In the genomic region with DNA sequence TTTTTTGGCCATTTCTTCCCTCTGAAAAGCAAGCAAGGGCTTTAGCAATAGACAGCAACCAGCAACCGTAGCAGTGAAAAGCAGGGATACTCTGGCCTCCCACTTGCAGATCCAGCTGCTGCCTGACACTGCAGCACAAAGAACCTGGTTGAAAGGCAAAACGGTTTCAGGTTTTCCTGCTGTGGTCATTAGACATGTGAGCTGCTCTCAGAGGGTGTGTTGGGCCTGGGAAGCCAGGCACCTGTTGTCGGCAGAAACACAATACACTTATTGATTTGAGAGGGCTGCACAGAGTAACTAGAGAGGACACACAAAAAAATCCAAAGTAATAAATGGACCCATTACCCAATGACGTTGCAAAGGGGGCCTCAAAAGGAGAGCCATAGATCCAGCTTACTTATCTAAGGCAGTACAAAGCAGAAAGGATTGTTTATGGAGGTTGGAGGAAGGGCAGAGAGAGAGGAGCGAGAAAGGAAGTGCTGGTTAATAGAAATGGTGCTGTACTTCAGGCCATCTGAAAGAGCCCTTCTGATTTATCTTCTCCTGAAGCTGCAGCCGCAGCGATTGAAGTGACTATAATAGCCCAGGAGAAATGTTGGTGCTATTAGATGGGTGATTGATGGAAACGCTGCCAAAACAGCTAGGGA, we compare ENCODE assay signal across 11 mouse cellular contexts.
DNase-seq lines count a peak whose midpoint lies in the region; ATAC-seq and TF ChIP-seq lines count a peak whose summit lies in the region.
"Had no signal": no experiment of that assay in that cellular context is flagged by ENCODE, and none has a peak within 500 bp of the region (broad histone marks: within the 10 kb centered on the region; RNA-seq: fewer than 3 reads in every experiment).

No protein-coding gene starts in this region.

- TF ChIP-seq CTCF in kidney, postnatal 0 days (IDR thresholded peaks at IDR 0.05; ENCODE audit: low read depth) = no peak
- TF ChIP-seq CTCF in thymus, adult 2 months (IDR thresholded peaks at IDR 0.05; ENCODE audit: borderline replicate concordance, control insufficient read depth, extremely low read depth, insufficient read depth, low read length, poor library complexity) = no peak

- H3K9ac ChIP-seq in kidney, postnatal 0 days (ENCODE audit: low read depth, low read length) = no peak overlapping the region
- H3K9ac ChIP-seq in embryonic facial prominence, embryonic 13.5 days = no peak overlapping the region
- H3K9ac ChIP-seq in neural tube, embryonic 14.5 days (replicated peaks; ENCODE audit: low read depth, low read length) = no peak overlapping the region

- H3K4me1 ChIP-seq in kidney, postnatal 0 days (replicated peaks; ENCODE audit: insufficient read depth, low read length) = no peaks in the 10 kb centered on the region
- peaks cover 8% of the 10 kb centered on the region; the same call in 1 of the 2 replicates for H3K4me1 ChIP-seq in embryonic facial prominence, embryonic 13.5 days
- H3K4me1 ChIP-seq in neural tube, embryonic 14.5 days (ENCODE audit: control insufficient read depth, insufficient read depth, low read length) = peaks cover 8% of the 10 kb centered on the region
- H3K4me1 ChIP-seq in thymus, adult 2 months (replicated peaks; ENCODE audit: control insufficient read depth, insufficient read depth, low read length) = peaks cover 7% of the 10 kb centered on the region

- H3K36me3 ChIP-seq in kidney, postnatal 0 days (ENCODE audit: insufficient read depth, low read length) = no peaks in the 10 kb centered on the region
- no peaks in the 10 kb centered on the region for H3K36me3 ChIP-seq in embryonic facial prominence, embryonic 13.5 days
- no peaks in the 10 kb centered on the region for H3K36me3 ChIP-seq in neural tube, embryonic 14.5 days (ENCODE audit: control insufficient read depth, insufficient read depth, low read length)
- no peaks in the 10 kb centered on the region for H3K36me3 ChIP-seq in thymus, adult 2 months (ENCODE audit: control insufficient read depth, insufficient read depth, low read length)

- H3K27ac ChIP-seq in kidney, postnatal 0 days = no peak overlapping the region
- 0 out of 2 replicates have a peak overlapping the region, but pooled peaks have one; percentile 35 for H3K27ac ChIP-seq in embryonic facial prominence, embryonic 13.5 days
- H3K27ac ChIP-seq in neural tube, embryonic 14.5 days (ENCODE audit: low read depth, low read length) = no peak overlapping the region
- no peak overlapping the region for H3K27ac ChIP-seq in thymus, adult 2 months (ENCODE audit: control insufficient read depth, insufficient read depth, low read length)

- ATAC-seq in kidney, postnatal 0 days (replicated peaks; ENCODE audit: low FRiP score, low read depth) = peak; percentile 59; the same call in 1 of the 2 replicates
- 0 out of 2 replicates have a peak, but pooled peaks have one; percentile 62 for ATAC-seq in embryonic facial prominence, embryonic 13.5 days (ENCODE audit: insufficient number of reproducible peaks, insufficient read depth, low FRiP score, low TSS enrichment, low read depth)
- peak; percentile 79 for ATAC-seq in neural tube, embryonic 14.5 days (ENCODE audit: low read depth)
- ATAC-seq: inflammation-experienced regulatory T-cells, adult 6 months had no signal

- peak; percentile 57 for DNase-seq in kidney, postnatal 0 days (ENCODE audit: low spot score)
- no peak for DNase-seq in kidney, postnatal 14 days
- peak; percentile 6 for DNase-seq in hindlimb bud, embryonic 11.5 days (ENCODE audit: extremely low spot score, low read depth, low spot score)
- DNase-seq in thymus, adult 2 months = no peak
- no peak for DNase-seq in spleen, postnatal 4 days (ENCODE audit: low spot score in 2 of 2)
- DNase-seq: lung, adult 2 months; right cerebral cortex, postnatal 25 days had no signal

- 20% methylated on average over 8 of the region's 8 CpGs for WGBS in kidney, postnatal 0 days
- 36% methylated on average over 8 of the region's 8 CpGs for WGBS in embryonic facial prominence, embryonic 13.5 days
- 6% methylated on average over 8 of the region's 8 CpGs for WGBS in neural tube, embryonic 14.5 days
- WGBS in thymus, adult 2 months = 57% methylated on average over 8 of the region's 8 CpGs

- no peaks in the 10 kb centered on the region for H3K27me3 ChIP-seq in kidney, postnatal 0 days (ENCODE audit: insufficient read depth, low read length)
- H3K27me3 ChIP-seq in embryonic facial prominence, embryonic 13.5 days = no peaks in the 10 kb centered on the region
- H3K27me3 ChIP-seq in neural tube, embryonic 14.5 days (ENCODE audit: control insufficient read depth, insufficient read depth, low read length) = no peaks in the 10 kb centered on the region
- H3K27me3 ChIP-seq in thymus, adult 2 months (ENCODE audit: control insufficient read depth, insufficient read depth, low read length) = no peaks in the 10 kb centered on the region

- no peak overlapping the region for H3K4me2 ChIP-seq in kidney, postnatal 0 days (ENCODE audit: low read length)
- H3K4me2 ChIP-seq in embryonic facial prominence, embryonic 13.5 days = no peak overlapping the region
- H3K4me2 ChIP-seq in neural tube, embryonic 14.5 days (ENCODE audit: low read depth, low read length) = no peak overlapping the region

- H3K4me3 ChIP-seq in kidney, postnatal 0 days (replicated peaks; ENCODE audit: low read depth, low read length) = no peak overlapping the region
- no peak overlapping the region for H3K4me3 ChIP-seq in embryonic facial prominence, embryonic 13.5 days
- no peak overlapping the region for H3K4me3 ChIP-seq in neural tube, embryonic 14.5 days (ENCODE audit: low read depth, low read length)
- H3K4me3 ChIP-seq in thymus, adult 2 months (ENCODE audit: control insufficient read depth, insufficient read depth, low read length) = no peak overlapping the region
- H3K4me3 ChIP-seq: erythroblast, embryonic 14.5 days had no signal

- no peak for TF ChIP-seq POLR2A in thymus, adult 2 months (IDR thresholded peaks at IDR 0.05; ENCODE audit: control insufficient read depth, extremely low read depth, insufficient read depth, low read length, poor library complexity)

- H3K9me3 ChIP-seq in kidney, postnatal 0 days (replicated peaks; ENCODE audit: low read length) = no peaks in the 10 kb centered on the region
- no peaks in the 10 kb centered on the region for H3K9me3 ChIP-seq in embryonic facial prominence, embryonic 13.5 days
- no peaks in the 10 kb centered on the region for H3K9me3 ChIP-seq in neural tube, embryonic 14.5 days (ENCODE audit: control insufficient read depth, low read length)

Comparison
In these comparisons a context has a peak if more than half of its experiments do, and no peak if none do; other contexts are left out.
1. DNase-seq: peak in kidney, postnatal 0 days (single experiment) and hindlimb bud, embryonic 11.5 days (single experiment); none in kidney, postnatal 14 days (single experiment), thymus, adult 2 months (single experiment) and spleen, postnatal 4 days (0 of 2).
2. Peak in every context shown above with its lines, with median percentiles within 50 percentile points of each other: ATAC-seq.